Mouse (Mus musculus) mouse trophoblast stem cell (cell line): Measurements from ENCODE around the gene Rpn1.

Source experiments
- in situ Hi-C, 2 experiments: fragments of 300-500 bp; cut with MseI, MboI; formaldehyde crosslinking; loops; 2 replicates in 1 of 2; 3 replicates in 1 of 2; pipeline ENCODE4 v1.15.1; 2025

Rpn1 gene

DNA sequence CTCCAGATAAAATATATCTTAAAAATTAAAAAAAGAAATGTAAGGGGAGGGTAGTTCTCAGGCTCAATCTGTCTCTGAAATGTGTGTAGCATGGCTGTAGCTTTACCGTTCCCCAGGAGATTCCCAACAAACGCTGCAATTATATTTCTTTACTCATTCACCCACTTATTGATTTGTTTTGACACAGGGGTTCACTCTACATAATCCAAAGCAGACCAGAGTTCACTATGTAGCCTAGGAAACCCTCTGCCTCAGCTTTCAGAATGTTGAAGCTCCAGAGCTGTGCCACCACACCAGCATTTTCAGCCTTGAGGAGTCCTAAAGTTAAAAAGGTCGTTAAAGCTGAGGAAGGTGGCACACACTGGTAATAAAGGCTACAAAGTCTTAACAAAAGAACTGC lies 18.3 kb upstream of the Rpn1 start:
- in situ Hi-C loops: no loop called here

DNA sequence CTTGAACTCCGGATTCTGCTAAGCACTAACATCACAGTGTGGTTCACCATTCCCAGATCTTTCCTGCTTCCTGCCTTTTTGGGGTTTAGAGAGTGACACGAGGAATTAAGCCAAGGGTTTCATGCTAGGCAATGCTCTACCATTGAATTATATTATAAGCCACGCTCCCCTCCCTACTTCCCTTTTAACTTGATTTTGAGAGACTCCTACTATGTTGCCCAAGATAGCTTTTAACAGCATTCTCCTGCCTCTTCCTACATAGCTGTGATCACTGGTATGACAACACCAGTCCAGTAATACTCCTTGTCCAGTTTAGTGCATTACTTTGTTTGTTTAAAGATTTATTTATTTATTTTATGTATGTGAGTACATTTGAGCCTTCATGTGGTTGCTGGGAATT lies 16.6 kb upstream of the Rpn1 start:
- in situ Hi-C loops: no loop called here

DNA sequence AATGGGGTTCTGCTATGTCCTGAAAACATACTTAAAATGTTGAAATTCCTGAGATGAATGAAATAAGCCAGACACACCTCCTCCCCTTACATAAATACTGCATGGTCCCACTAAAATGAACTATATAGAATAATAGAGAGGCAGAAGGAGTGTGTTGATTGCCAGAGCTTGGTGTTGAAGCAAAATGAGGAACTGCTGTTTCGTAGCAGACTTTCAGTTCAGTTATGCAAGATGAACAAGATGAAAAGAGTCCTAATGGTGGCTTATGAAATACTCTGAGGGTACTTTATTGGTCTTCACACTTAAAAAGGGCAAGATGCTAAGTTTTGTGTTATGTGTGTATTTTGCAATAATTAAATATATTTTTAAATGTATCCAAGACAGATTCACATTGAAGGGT lies 15.5 kb upstream of the Rpn1 start:
- in situ Hi-C loops: no loop called here

DNA sequence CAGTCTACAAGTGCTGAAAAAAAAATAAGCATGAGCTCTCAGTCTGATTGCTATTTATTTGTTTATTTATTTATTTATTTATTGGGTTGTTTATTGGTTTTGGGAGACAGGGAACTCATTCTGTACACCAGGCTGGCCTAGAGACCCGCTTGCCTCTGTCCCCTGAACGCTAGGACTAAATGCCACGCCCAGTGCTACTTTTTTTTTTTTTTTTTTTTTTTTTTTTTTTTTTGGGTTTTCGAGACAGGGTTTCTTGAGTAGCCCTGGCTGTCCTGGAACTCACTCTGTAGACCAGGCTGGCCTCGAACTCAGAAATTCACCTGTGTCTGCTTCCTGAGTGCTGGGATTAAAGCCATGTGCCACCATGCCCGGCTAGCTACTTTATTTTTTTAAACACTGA lies 13.8 kb upstream of the Rpn1 start:
- in situ Hi-C loops: no loop called here

DNA sequence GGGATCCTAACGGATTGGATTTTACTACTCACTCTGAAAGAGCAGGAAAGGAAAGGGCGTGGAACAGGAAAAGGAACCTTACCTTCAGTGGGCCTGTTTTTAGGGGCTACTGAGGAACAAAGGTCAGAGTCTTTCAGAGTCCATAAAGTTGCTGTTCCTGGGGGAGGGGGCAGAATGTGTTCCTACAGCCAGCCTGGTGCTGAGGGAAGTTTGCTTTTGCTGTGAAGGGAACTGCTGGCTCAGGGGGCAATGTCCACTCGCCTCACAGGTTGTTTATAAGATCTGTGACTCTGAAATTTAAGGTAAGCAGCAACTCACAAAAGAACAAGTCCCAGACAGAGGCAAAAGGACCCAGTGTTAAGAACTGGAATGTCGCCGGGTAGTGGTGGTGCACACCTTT lies 13.1 kb upstream of the Rpn1 start:
- in situ Hi-C loops: no loop called here

DNA sequence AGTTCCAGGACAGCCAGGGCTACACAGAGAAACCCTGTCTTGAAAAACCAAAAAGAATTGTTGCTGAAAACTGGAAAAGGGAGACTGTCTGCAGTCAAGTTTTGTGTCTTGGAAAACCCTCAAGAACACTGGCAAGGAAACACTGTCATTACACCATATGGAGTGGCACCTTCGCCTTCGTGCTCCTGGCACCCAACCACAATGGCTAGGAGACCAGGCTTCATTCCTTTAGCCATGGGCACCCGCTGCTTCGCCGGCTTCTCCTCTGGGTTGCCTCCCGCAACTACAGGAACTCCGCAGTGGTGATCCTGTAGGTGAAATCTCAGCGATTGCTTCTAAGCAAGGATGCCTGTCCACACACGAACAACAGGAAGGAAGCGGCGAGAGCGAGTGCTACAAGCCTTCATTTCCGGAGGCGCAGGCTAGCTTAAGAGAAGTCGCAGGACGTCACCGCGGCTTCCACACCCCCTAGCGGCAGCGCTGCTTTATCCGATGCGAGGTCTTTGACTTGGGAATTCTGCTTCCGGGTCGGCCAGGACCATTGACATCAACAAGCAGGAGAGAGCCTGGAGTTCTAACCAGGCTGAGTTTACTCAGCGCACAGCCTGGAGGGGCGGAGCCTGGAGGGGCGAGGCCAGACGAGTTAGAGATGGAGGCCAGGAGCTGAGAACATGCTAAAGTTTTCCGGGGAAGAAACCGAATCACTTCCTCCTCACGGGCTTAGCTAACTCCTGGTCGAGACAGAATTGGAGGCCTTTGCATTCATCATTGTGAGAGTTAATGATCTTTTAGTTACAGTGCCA lies 9.3 kb upstream of the Rpn1 start:
- in situ Hi-C loops: no loop called here

DNA sequence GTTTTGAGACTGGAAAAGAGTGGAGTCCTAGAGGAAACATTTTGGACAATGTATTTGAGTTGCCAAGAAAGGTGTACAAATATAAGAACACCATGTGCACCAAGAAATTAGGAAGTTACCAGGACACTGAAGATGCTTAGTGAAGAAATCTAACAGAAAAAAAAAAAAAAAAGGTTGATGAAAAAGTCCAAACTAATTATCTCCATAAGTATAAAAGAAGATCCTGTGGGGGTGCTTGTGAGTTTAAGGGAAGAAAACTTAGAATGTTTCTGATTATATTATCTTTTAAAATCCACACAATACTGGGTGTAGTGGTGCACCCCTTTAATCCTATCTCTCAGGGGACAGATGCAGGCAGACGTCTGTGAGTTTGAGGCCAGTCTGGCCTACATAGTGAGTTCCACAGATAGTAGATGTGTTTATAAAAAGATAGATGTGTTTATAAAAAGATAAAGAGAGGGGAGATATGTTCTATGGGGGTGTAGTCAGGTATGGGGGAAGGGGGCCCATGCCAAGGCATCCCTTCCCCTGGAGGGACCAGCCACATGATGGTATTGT lies 8.2 kb upstream of the Rpn1 start:
- in situ Hi-C loops: no loop called here

DNA sequence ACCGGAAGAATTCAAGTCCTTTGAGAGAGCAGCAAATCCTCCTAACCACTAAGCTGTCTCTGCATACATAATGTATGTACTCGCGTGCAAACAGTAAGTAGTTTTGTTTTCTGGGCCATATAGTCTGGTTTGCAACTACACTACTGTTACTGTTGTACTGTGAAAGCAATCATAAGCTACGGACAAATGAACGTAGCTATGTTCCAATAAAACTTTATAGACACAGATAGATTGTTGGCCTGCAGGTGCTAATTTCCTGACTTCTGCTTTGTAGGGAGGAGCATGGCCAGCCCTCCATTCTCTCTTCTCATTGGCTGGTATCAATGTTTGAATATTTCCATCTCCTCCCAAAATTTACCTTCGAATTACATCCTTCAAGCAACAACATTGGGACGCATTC lies 1.2 kb upstream of the Rpn1 start:
- in situ Hi-C loops: no loop called here

DNA sequence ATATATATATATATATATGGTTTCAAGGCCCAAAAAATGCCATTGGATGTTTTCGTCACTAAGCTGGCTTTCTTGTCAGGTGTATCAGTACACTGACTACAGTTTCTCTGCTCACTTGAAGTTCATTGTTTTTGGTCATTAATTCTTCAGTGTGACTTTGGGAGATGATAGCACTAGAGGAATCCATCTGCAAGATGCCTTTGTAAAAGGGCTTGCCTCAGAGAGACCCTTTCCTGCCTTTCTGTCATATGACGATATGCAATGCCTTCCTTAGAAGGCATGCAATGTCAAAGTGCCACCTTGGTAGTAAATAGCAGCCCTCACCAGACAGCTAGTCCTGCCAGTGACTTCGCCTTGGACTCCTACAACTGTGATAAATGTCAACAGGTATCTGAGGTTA lies 610 bp upstream of the Rpn1 start:
- in situ Hi-C loops: no loop called here

DNA sequence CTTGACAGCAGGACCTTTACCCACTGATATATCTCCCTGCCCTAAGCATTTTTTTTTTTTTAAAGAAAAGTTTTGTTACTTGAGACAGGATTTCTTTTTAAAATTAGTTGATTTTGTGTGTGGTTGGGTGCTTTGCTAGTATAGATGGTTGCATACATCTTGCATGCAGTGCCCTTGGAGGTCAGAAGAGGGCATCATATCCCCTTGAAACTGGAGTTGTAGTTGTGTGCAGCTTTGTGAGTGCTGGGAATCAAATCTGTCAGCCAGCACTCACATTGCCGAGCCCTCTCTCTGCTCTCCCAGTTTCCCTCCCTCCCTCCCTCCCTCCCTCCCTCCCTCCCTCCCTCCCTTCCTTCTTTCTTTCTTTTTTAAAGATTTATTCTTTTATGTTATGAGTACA lies 4.7 kb downstream of the Rpn1 start:
- in situ Hi-C loops: no loop called here

DNA sequence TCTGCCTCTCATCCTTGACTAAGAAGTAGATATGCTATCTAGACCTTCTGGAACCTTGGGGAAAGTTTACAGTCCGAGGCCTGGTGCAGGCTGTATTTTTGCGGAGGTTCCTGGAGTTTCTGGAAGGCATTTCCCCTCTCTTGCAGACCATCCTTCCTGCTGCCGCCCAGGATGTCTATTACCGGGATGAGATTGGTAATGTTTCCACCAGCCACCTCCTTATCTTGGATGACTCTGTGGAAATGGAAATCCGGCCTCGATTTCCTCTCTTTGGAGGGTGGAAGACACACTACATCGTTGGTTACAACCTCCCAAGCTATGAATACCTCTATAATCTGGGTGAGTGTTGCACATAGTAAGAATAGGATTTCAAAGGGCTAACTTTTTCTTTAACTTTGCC lies 11.1 kb downstream of the Rpn1 start:
- in situ Hi-C loops: no loop called here

DNA sequence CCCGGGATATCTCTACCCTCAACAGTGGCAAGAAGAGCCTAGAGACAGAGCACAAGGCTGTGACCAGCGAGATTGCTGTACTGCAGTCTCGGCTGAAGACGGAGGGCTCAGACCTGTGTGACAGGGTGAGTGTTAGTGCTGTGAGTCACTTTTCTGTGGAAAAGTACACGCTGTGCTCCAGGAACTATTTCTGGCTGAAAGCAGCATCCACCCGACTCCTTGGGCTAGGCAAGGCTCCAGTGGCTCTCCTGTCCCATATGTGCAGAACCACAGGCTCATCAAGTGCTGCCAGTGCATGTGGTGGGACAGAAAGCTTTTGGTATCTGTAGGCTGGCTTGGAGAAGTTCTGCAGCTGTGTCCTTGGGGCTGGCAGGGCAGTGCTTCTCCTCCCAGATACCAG lies 17.8 kb downstream of the Rpn1 start:
- in situ Hi-C loops: no loop called here

DNA sequence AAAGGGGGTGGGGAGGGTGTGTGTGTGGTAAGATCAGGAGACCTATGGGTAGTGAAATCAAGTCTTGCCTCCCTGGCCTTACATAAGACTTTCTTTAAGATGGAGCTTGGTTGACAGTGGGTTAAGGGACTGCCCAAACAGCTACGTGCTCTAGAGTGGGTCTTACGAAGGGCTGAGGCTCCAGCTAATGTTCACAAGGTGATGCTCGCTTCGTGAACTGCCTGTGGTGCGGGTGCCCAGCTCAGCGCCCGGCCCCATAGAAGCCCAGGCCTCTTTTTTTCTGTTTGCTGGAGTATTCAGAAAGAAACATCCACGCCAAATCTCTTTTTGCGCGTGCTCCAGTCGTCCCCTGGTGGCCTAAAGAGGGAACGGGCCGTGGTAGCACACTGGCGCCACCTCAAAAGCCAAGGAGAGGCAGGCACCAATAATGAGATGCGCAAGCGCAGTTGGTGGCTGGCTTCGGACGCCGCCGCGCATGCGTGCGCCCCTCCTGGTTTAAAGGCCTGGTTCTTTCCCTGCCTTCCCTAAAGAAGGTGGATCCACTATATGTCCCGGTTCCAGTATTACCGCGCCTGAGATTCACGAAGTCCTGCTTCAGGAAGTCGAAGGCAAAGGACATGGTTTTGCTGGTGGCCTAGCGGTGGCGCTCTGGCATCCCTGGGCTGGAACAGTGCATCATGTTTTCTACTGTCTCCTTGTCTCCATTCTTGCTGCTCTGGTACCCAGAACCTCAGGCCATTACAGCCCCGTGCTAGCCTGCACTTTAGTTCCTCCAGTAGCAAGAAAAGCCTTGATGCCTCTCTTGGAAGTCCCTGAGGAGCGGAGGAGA lies 21.7 kb downstream of the Rpn1 start:
- in situ Hi-C loops: no loop called here

DNA sequence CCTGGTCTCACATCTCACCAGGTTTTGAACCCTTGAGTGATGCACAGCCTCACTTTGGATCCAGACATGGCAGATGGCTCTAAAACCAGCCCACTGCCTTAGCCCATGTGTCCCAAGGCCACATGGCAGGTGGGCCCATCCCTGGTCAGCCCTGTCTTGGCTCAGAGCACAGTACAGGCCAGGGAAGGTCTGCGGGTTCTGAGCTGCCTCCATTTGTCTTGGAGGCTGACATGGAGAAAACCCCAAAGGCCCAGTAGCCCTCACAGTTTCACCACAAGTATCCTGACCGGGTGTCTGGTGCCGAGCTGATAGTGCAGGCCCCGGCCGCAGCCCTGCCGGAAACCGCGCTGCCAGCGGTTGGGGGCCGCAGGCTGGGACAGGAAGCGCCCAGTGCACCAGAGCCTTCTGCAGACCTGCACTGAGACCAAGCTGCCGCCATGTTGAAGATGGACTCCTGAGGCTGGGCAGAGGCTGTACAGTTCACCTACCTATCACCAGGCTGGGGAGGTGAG lies 22.4 kb downstream of the Rpn1 start:
- in situ Hi-C loops: no loop called here

DNA sequence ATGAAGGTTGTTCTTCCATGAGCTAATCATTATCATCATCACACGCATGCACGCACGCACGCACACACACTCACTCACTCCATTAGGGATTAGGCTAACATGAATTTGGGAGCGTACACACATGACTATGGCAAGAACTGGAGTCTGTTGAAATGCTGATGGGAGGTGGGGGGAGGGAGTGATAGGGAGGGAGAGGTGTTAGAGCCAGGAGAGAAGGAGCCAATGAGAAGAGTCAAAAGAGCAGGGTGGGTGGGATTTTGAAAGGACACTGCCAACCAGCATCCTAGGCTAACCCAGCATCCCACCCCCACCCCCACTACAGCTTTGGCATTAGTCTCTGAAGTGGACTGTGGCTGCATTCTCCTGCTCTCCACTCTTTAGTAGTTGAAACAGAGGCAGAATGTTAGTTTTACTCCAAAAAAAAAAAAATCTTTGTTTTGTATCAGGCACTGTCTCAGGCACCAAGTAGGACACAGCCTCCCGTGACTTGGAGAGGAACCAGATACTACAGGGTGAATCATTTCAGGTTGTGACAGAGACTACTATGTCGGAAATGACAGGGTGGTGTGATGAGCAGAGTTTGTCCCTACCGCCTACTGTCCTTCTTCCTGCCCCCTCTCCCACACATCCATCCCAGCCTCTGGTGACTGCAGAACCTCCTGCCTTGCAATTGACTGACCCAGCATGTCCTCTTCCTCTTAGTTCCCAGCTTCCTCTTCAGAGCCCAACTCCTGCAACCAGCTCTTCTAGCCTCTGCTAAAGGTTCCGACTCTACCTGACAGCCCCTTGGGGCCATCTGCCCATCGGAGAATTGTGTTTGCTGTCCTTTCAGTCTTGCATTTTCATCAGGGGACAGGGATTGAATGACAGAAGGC lies 23.6 kb downstream of the Rpn1 start:
- in situ Hi-C loops: no loop called here

DNA sequence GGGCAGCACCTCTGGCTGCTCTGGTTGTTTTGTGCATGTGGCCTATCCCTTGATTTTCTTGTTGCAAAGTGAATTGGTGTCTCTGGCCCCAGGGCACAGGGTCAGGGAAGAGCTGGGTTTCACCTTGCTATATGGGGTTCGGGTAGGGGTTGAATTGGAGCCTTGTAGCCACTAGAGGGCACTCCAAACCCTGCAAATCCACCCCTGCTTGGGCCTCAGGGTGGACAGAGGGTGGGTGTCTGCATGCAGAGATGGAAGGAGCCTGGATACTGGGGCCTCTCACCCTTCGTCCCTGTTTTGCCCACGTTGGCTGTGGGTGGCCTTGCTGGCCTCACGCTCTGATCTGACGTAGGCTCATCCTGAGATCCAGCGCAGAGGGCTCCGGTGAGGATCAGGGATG lies 28.9 kb downstream of the Rpn1 start:
- in situ Hi-C loops: no loop called here

DNA sequence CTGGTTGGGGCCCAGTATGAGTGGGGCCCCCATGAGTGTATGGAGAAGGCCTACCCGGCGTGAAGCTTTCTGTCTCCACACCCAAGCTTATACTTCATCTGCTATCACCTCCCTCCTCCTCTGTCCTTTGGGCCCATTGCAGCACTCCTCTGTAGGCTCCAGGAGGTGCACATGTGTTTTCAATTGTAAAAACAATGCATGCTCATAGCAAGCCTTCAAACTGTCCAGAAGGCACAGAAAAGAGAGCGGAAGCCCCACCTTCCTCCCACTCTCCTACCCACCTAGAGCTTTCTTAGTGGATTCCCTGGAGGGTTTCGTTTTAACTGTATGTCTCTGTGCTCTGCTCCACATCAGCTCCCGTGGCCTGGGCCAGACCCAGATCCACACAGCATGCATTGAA lies 30.1 kb downstream of the Rpn1 start:
- in situ Hi-C loops: no loop called here

DNA sequence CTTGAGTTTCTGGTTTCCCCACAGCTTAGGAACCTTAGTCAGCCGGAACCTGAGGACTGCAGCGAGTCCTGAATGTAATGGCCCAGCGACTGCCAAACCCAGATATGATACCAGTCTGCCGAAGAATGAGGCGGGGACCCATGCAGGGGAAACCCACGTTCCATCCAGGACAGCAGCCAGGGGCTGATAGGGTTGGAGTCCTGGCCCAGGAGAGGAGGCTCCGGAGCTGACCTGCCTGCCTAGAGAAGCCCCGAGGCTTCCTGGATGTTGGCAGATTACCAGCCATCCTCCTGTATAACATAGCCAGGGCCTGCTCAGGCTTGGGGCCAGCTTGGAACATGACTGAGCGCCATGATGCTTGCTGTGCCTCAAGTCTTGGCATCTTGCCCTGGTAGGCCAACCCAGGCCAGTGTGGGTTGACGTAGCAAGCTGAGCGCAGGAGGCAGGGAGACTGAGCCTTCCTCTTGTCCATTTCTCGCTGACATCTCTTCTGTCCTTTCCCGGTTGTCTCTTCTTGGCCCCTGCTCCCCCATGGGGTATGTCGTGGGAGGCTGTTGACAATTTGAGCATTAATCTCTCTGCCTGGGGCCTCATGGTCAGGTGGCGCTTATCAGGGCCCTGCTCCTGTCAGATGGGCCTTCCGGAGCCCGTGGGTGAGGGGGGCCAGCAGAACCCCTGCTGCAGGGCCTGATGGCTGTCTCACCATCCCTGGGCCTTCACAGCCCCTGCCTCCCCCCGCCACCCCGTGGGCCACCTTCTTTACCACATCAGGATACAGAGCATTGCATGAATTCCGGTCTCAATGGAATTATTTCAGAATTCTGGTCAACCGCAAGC lies 32.3 kb downstream of the Rpn1 start:
- in situ Hi-C loops: no loop called here

DNA sequence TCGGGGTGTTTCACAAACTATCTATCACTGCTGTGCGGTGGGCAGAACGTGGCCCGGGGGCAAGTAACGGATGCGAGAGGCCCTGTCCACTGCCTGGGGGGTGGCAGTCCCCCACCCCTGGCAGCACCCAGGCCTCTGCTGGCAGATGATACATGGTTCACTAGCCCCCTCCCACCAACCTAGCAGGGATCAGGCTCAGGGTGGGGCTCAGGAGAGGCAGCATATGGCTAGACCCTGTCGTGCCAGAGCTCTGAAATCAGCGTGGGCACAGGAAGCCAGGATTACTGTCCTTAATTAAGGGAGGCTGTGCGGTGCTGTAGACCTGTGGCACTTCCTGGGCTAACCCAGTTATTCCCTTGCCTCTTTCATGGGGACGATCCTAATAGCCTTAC lies 32.9 kb downstream of the Rpn1 start:
- in situ Hi-C loops: no loop called here

DNA sequence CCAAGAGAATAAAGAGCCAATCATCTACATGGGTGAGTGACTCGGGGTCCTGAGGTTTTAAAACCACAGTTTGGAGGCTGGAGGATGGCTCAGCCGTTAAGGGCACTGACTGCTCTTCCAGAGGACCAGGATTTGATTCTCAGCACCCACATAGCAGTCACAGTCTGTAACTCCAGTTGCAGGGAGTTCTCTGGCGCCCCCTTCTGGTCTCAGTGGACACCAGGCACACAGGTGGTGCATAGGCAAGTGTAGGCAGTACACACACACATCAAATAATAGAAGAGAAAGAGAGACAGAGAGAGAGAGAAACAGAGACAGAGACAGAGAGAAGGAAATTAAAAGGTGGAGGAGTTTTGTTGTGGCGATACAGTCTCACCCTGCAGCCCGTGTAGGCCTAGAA lies 35.0 kb downstream of the Rpn1 start:
- in situ Hi-C loops: no loop called here

DNA sequence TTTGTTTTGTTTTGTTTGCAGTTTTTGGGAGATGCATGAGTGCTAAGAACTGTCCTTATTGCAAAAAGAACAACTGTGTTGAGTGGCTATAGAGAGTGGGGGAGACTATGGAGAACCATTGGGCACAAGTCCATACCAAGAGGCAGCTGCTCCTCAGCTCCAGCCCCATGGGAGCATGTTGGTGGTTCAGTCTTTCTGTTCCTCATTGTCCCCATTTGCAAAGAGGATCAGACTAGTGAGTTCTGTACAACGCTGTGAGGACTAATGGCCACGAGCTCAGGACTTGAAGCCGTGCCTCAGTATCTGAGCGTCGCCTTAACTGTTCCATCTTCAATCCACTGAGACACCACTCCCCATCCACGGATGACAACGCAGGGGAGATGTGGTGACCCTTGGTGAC lies 36.5 kb downstream of the Rpn1 start:
- in situ Hi-C loops: no loop called here
